Comparison of ENCODE assay signal across 21 mouse cellular contexts in the genomic region with DNA sequence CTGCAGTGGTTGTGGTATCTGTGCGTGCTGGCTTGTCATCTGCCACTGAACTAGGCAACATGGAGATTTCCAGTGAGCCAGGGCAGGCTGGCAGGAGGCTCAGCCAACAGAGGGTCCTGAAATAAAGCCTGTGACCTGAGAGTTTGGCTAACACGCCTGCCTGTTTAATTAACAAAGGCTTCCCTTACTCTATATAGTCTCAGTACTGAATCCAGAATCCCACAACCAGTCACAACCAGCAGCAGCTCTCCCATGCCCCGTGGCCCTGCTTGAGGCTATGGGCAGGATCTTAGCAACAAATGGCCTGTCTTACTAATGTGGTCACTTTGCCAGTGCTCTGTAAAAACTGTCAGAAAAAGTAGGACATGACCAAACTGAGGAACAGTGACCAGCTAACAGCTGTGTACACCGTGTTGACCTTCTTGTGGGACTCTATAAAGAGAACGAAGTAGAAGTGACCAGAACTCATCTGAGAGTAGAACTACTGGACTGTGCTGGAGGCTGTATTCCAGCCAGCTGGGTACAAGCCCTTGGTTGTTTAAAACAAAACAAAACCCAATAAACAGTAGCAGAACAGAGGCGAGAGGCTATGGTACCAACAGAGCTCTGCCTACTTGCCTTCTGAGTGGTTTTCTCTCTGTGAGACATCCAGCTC. TPM values are rescaled to one million over a fixed set of nuclear protein-coding genes. Genes with fewer than 3 reads are reported as not detected.
DNase-seq lines count a peak whose midpoint lies in the region; ATAC-seq and TF ChIP-seq lines count a peak whose summit lies in the region.
"Had no signal": no experiment of that assay in that cellular context is flagged by ENCODE, and none has a peak within 500 bp of the region (broad histone marks: within the 10 kb centered on the region; RNA-seq: fewer than 3 reads in every experiment).

No protein-coding gene starts in this region.

- H3K9ac ChIP-seq in forebrain, postnatal 0 days = no peak overlapping the region
- no peak overlapping the region for H3K9ac ChIP-seq in forebrain, embryonic 13.5 days
- no peak overlapping the region for H3K9ac ChIP-seq in hindbrain, embryonic 16.5 days (ENCODE audit: low read depth, low read length)
- H3K9ac ChIP-seq in hindbrain, embryonic 14.5 days = no peak overlapping the region
- H3K9ac ChIP-seq in limb, embryonic 12.5 days (replicated peaks) = no peak overlapping the region
- H3K9ac ChIP-seq: embryonic facial prominence, embryonic 15.5 days; heart, embryonic 15.5 days had no signal

- H3K4me3 ChIP-seq in forebrain, postnatal 0 days (ENCODE audit: low read depth, low read length) = no peak overlapping the region
- H3K4me3 ChIP-seq in forebrain, embryonic 13.5 days = no peak overlapping the region
- H3K4me3 ChIP-seq in hindbrain, embryonic 16.5 days (ENCODE audit: low read length) = no peak overlapping the region
- H3K4me3 ChIP-seq in hindbrain, embryonic 14.5 days (replicated peaks; ENCODE audit: low read length) = no peak overlapping the region
- H3K4me3 ChIP-seq in limb, embryonic 12.5 days (replicated peaks) = no peak overlapping the region
- no peak overlapping the region for H3K4me3 ChIP-seq in limb, embryonic 10.5 days
- H3K4me3 ChIP-seq: embryonic facial prominence, embryonic 15.5 days; erythroblast, embryonic 14.5 days; heart, embryonic 15.5 days had no signal

- H3K36me3 ChIP-seq in forebrain, postnatal 0 days (ENCODE audit: insufficient read depth) = no peaks in the 10 kb centered on the region
- H3K36me3 ChIP-seq in forebrain, embryonic 13.5 days (ENCODE audit: poor library complexity, severe bottlenecking) = no peaks in the 10 kb centered on the region
- no peaks in the 10 kb centered on the region for H3K36me3 ChIP-seq in hindbrain, embryonic 16.5 days (ENCODE audit: control insufficient read depth, insufficient read depth, low read length)
- no peaks in the 10 kb centered on the region for H3K36me3 ChIP-seq in hindbrain, embryonic 14.5 days (replicated peaks; ENCODE audit: control insufficient read depth, insufficient read depth)
- no peaks in the 10 kb centered on the region for H3K36me3 ChIP-seq in limb, embryonic 12.5 days
- no peaks in the 10 kb centered on the region for H3K36me3 ChIP-seq in limb, embryonic 10.5 days
- H3K36me3 ChIP-seq: embryonic facial prominence, embryonic 15.5 days; heart, embryonic 15.5 days had no signal

- no peaks in the 10 kb centered on the region for H3K27me3 ChIP-seq in forebrain, postnatal 0 days (ENCODE audit: insufficient read depth, low read length)
- no peaks in the 10 kb centered on the region for H3K27me3 ChIP-seq in forebrain, embryonic 13.5 days
- H3K27me3 ChIP-seq in hindbrain, embryonic 16.5 days (replicated peaks; ENCODE audit: control insufficient read depth, insufficient read depth, low read length) = no peaks in the 10 kb centered on the region
- no peaks in the 10 kb centered on the region for H3K27me3 ChIP-seq in hindbrain, embryonic 14.5 days (ENCODE audit: control insufficient read depth, insufficient read depth, low read length)
- peaks cover 6% of the 10 kb centered on the region for H3K27me3 ChIP-seq in limb, embryonic 12.5 days
- H3K27me3 ChIP-seq in limb, embryonic 10.5 days (ENCODE audit: low read depth, poor library complexity, severe bottlenecking) = 0 out of 2 replicates have a peak, but pooled peaks cover 3% of the 10 kb centered on the region
- H3K27me3 ChIP-seq: embryonic facial prominence, embryonic 15.5 days; heart, embryonic 15.5 days had no signal

- TF ChIP-seq POLR2A in brain, embryonic 14.5 days (IDR thresholded peaks at IDR 0.05; ENCODE audit: borderline replicate concordance, extremely low read depth, insufficient read depth, insufficient read length, poor library complexity, severe bottlenecking) = no peak

- WGBS in forebrain, postnatal 0 days = 51% methylated on average over 6 of the region's 6 CpGs
- 75% methylated on average over 6 of the region's 6 CpGs for WGBS in forebrain, embryonic 13.5 days
- WGBS in hindbrain, embryonic 16.5 days = 70% methylated on average over 6 of the region's 6 CpGs
- WGBS in hindbrain, embryonic 14.5 days = 72% methylated on average over 6 of the region's 6 CpGs
- 76% methylated on average over 6 of the region's 6 CpGs for WGBS in limb, embryonic 12.5 days
- 87% methylated on average over 6 of the region's 6 CpGs for WGBS in limb, embryonic 10.5 days

- H3K4me2 ChIP-seq in forebrain, postnatal 0 days (ENCODE audit: low read depth) = no peak overlapping the region
- H3K4me2 ChIP-seq in forebrain, embryonic 13.5 days = no peak overlapping the region
- no peak overlapping the region for H3K4me2 ChIP-seq in hindbrain, embryonic 16.5 days (ENCODE audit: low read length)
- no peak overlapping the region for H3K4me2 ChIP-seq in hindbrain, embryonic 14.5 days (replicated peaks)
- no peak overlapping the region for H3K4me2 ChIP-seq in limb, embryonic 12.5 days
- H3K4me2 ChIP-seq: embryonic facial prominence, embryonic 15.5 days; heart, embryonic 11.5 days; heart, embryonic 15.5 days had no signal

- DNase-seq in forebrain, postnatal 0 days = no peak
- no peak for DNase-seq in hindbrain, embryonic 14.5 days (ENCODE audit: low spot score)
- DNase-seq in limb, embryonic 10.5 days (ENCODE audit: low spot score) = no peak
- peak; percentile 50 for DNase-seq in brain, embryonic 14.5 days (ENCODE audit: low read depth)
- no peak for DNase-seq in heart, adult 8-10 months (ENCODE audit: low spot score)
- DNase-seq: adrenal gland, adult 8-10 months; adrenal gland, postnatal 36 days; cerebellum, adult 11 months; cerebellum, adult 8-10 months; cerebellum, postnatal 14 days; embryo, embryonic 11 days; gastrocnemius, postnatal 36 days; heart, postnatal 14 days; kidney, adult 11 months had no signal

- 0 out of 2 replicates have a peak, but pooled peaks cover 7% of the 10 kb centered on the region for H3K4me1 ChIP-seq in forebrain, postnatal 0 days (ENCODE audit: insufficient read depth)
- H3K4me1 ChIP-seq in forebrain, embryonic 13.5 days = peaks cover 11% of the 10 kb centered on the region; the same call in 1 of the 2 replicates
- no peaks in the 10 kb centered on the region; the same call in 1 of the 2 replicates for H3K4me1 ChIP-seq in hindbrain, embryonic 16.5 days (ENCODE audit: control insufficient read depth, insufficient read depth, low read depth, low read length)
- no peaks in the 10 kb centered on the region for H3K4me1 ChIP-seq in hindbrain, embryonic 14.5 days (replicated peaks; ENCODE audit: control insufficient read depth, insufficient read depth, low read length)
- H3K4me1 ChIP-seq in limb, embryonic 12.5 days (replicated peaks) = no peaks in the 10 kb centered on the region
- H3K4me1 ChIP-seq in limb, embryonic 10.5 days = no peaks in the 10 kb centered on the region
- H3K4me1 ChIP-seq: embryonic facial prominence, embryonic 15.5 days; heart, embryonic 15.5 days had no signal

- no peaks in the 10 kb centered on the region for H3K9me3 ChIP-seq in forebrain, postnatal 0 days (ENCODE audit: low read length)
- H3K9me3 ChIP-seq in forebrain, embryonic 13.5 days (replicated peaks) = no peaks in the 10 kb centered on the region
- no peaks in the 10 kb centered on the region for H3K9me3 ChIP-seq in hindbrain, embryonic 16.5 days (ENCODE audit: control insufficient read depth, low read length)
- H3K9me3 ChIP-seq in hindbrain, embryonic 14.5 days (ENCODE audit: control insufficient read depth, low read length) = no peaks in the 10 kb centered on the region
- H3K9me3 ChIP-seq in limb, embryonic 12.5 days = no peaks in the 10 kb centered on the region
- H3K9me3 ChIP-seq in limb, embryonic 10.5 days (replicated peaks) = no peaks in the 10 kb centered on the region
- H3K9me3 ChIP-seq: embryonic facial prominence, embryonic 15.5 days; heart, embryonic 15.5 days had no signal

- H3K27ac ChIP-seq in forebrain, postnatal 0 days (ENCODE audit: low read depth, low read length) = peak overlapping the region; percentile 29; the same call in 1 of the 2 replicates
- H3K27ac ChIP-seq in forebrain, embryonic 13.5 days = no peak overlapping the region
- H3K27ac ChIP-seq in hindbrain, embryonic 16.5 days (ENCODE audit: low read depth, low read length) = peak overlapping the region; percentile 2; the same call in 1 of the 2 replicates
- no peak overlapping the region for H3K27ac ChIP-seq in hindbrain, embryonic 14.5 days
- H3K27ac ChIP-seq in limb, embryonic 12.5 days = 0 out of 2 replicates have a peak overlapping the region, but pooled peaks have one; percentile 12
- H3K27ac ChIP-seq in limb, embryonic 10.5 days = no peak overlapping the region
- H3K27ac ChIP-seq: embryonic facial prominence, embryonic 15.5 days; heart, embryonic 15.5 days had no signal

- ATAC-seq in forebrain, postnatal 0 days = peak; percentile 77
- no peak for ATAC-seq in forebrain, embryonic 13.5 days
- peak; percentile 89 for ATAC-seq in hindbrain, embryonic 16.5 days
- no peak for ATAC-seq in hindbrain, embryonic 14.5 days (ENCODE audit: low FRiP score)
- ATAC-seq in limb, embryonic 12.5 days (ENCODE audit: insufficient number of reproducible peaks, insufficient read depth, low FRiP score, low TSS enrichment, low read depth) = no peak

- no peak for TF ChIP-seq CTCF in forebrain, postnatal 0 days (IDR thresholded peaks at IDR 0.05; ENCODE audit: low read depth)
- no peak for TF ChIP-seq CTCF in brain, embryonic 14.5 days (IDR thresholded peaks at IDR 0.05; ENCODE audit: borderline replicate concordance, extremely low read depth, insufficient read depth, insufficient read length)

RNA-seq across cellular contexts. Expression of gene Rps6ka2, which starts 18.3 kb away (rescaled TPM):
- 28.2 and 40.7 TPM in 2 replicates for total RNA-seq in forebrain, postnatal 0 days (2014; rRNA removed)
- polyA plus RNA-seq in forebrain, postnatal 0 days (2015; fragmentation: Nextera tagmentation; extraction: Ambion mirVana) = 12.0 and 16.8 TPM in 2 replicates
- 17.7 and 20.9 TPM in 2 replicates for polyA plus RNA-seq in forebrain, embryonic 13.5 days (2015; fragmentation: Nextera tagmentation; extraction: Ambion mirVana)
- 18.7 and 20.9 TPM in 2 replicates for polyA plus RNA-seq in hindbrain, embryonic 16.5 days (2015; fragmentation: Nextera tagmentation; extraction: Ambion mirVana)
- 24.4 and 25.7 TPM in 2 replicates for polyA plus RNA-seq in hindbrain, embryonic 14.5 days (2014; fragmentation: Nextera tagmentation; extraction: Ambion mirVana)
- 22.8 and 24.8 TPM in 2 replicates for polyA plus RNA-seq in limb, embryonic 12.5 days (2016; fragmentation: Nextera tagmentation; extraction: Ambion mirVana)
- 25.2 and 26.3 TPM in 2 replicates for polyA plus RNA-seq in limb, embryonic 10.5 days (2016; fragmentation: Nextera tagmentation; extraction: Ambion mirVana)
- polyA plus RNA-seq in brain, embryonic 14.5 days (2012; rRNA removed) = 30.3 and 33.3 TPM in 2 replicates
- total RNA-seq in heart, adult 8-10 months (2022) = 10 to 100 TPM; 44.5 to 56.3 (median 52.4) TPM

Comparison
In these comparisons a context has a peak if more than half of its experiments do, and no peak if none do; other contexts are left out.
1. ATAC-seq: peak in forebrain, postnatal 0 days (single experiment) and hindbrain, embryonic 16.5 days (single experiment); none in forebrain, embryonic 13.5 days (single experiment), hindbrain, embryonic 14.5 days (single experiment) and limb, embryonic 12.5 days (single experiment).
2. H3K27ac ChIP-seq: peak in forebrain, postnatal 0 days (single experiment), hindbrain, embryonic 16.5 days (single experiment) and limb, embryonic 12.5 days (single experiment); none in forebrain, embryonic 13.5 days (single experiment), hindbrain, embryonic 14.5 days (single experiment) and limb, embryonic 10.5 days (single experiment).